In genomic region chr10:80876028-80876427, GRCm38 (mm10) we compare ENCODE assay signal across 10 mouse cellular contexts. TPM values are rescaled to one million over a fixed set of nuclear protein-coding genes. Genes with fewer than 3 reads are reported as not detected.
DNase-seq lines count a peak whose midpoint lies in the region; ATAC-seq lines count a peak whose summit lies in the region.
"Had no signal": no experiment of that assay in that cellular context is flagged by ENCODE, and none has a peak within 500 bp of the region (broad histone marks: within the 10 kb centered on the region; RNA-seq: fewer than 3 reads in every experiment).

No protein-coding gene starts in this region.

- H3K4me1 ChIP-seq in hindbrain, embryonic 14.5 days (replicated peaks; ENCODE audit: control insufficient read depth, insufficient read depth, low read length), result no peaks in the 10 kb centered on the region
- H3K4me1 ChIP-seq in hindbrain, embryonic 12.5 days, result no peaks in the 10 kb centered on the region

- no peaks in the 10 kb centered on the region for H3K27me3 ChIP-seq in hindbrain, embryonic 14.5 days (ENCODE audit: control insufficient read depth, insufficient read depth, low read length)
- H3K27me3 ChIP-seq in hindbrain, embryonic 12.5 days, result no peaks in the 10 kb centered on the region

- 25% methylated on average over 5 of the region's 5 CpGs for WGBS in hindbrain, embryonic 14.5 days
- WGBS in hindbrain, embryonic 12.5 days, result 28% methylated on average over 5 of the region's 5 CpGs

- no peaks in the 10 kb centered on the region for H3K36me3 ChIP-seq in hindbrain, embryonic 14.5 days (replicated peaks; ENCODE audit: control insufficient read depth, insufficient read depth)
- no peaks in the 10 kb centered on the region for H3K36me3 ChIP-seq in hindbrain, embryonic 12.5 days

- H3K9me3 ChIP-seq in hindbrain, embryonic 14.5 days (ENCODE audit: control insufficient read depth, low read length), result no peaks in the 10 kb centered on the region
- H3K9me3 ChIP-seq in hindbrain, embryonic 12.5 days (replicated peaks), result no peaks in the 10 kb centered on the region

- DNase-seq in hindbrain, embryonic 14.5 days (ENCODE audit: low spot score), result peak; percentile 59
- peak; percentile 56 to 68 for DNase-seq in CD8-positive naive resting alpha-beta T cell, adult 2 months (ENCODE audit: low read depth in 2 of 2, low spot score in 2 of 2)
- DNase-seq in adrenal gland, postnatal 36 days, result peak; percentile 63 to 72
- peak; percentile 75 to 80 for DNase-seq in kidney, postnatal 4 days
- DNase-seq in naive thymus-derived CD4-positive, alpha-beta T cell, adult 2 months (ENCODE audit: low read depth), result peak; percentile 83

- no peak overlapping the region for H3K27ac ChIP-seq in hindbrain, embryonic 14.5 days
- H3K27ac ChIP-seq in hindbrain, embryonic 12.5 days, result no peak overlapping the region
- H3K27ac ChIP-seq: macrophage had no signal

- no peak overlapping the region for H3K9ac ChIP-seq in hindbrain, embryonic 14.5 days
- H3K9ac ChIP-seq in hindbrain, embryonic 12.5 days, result no peak overlapping the region

- no peak for ATAC-seq in hindbrain, embryonic 14.5 days (ENCODE audit: low FRiP score)
- no peak for ATAC-seq in hindbrain, embryonic 12.5 days (ENCODE audit: low FRiP score)
- ATAC-seq in erythroid progenitor cell, adult 5-6 weeks (replicated peaks; ENCODE audit: low FRiP score, poor library complexity, severe bottlenecking), result peak; percentile 55; the same call in 1 of the 2 replicates
- ATAC-seq in megakaryocyte-erythroid progenitor cell, adult 5-6 weeks (replicated peaks; ENCODE audit: low FRiP score, low TSS enrichment, poor library complexity, severe bottlenecking), result no peak

- H3K4me3 ChIP-seq in hindbrain, embryonic 14.5 days (replicated peaks; ENCODE audit: low read length), result no peak overlapping the region
- H3K4me3 ChIP-seq in hindbrain, embryonic 12.5 days, result no peak overlapping the region
- H3K4me3 ChIP-seq: erythroblast, embryonic 14.5 days had no signal

- H3K4me2 ChIP-seq in hindbrain, embryonic 14.5 days (replicated peaks), result no peak overlapping the region
- no peak overlapping the region for H3K4me2 ChIP-seq in hindbrain, embryonic 12.5 days (replicated peaks)

RNA-seq across cellular contexts. Expression of gene Tmprss9, which starts 4.4 kb away (rescaled TPM):
- 0.09 and 0.17 TPM in 2 replicates for polyA plus RNA-seq in hindbrain, embryonic 14.5 days (2014; fragmentation: Nextera tagmentation; extraction: Ambion mirVana)
- polyA plus RNA-seq in hindbrain, embryonic 12.5 days (2016; fragmentation: Nextera tagmentation; extraction: Ambion mirVana), result 0.08 TPM in 2 replicates
- not detected for total RNA-seq in adrenal gland, postnatal 36 days (2021)
- total RNA-seq in erythroid progenitor cell, adult 5-6 weeks (2015; ENCODE audit: low replicate concordance), result 0.72 TPM in 1 of 2 replicates, not detected in the other
- total RNA-seq in erythroid progenitor cell, adult 5-6 weeks (2017; ENCODE audit: low replicate concordance), result 0.30 TPM in 1 of 2 replicates, not detected in the other
- total RNA-seq in megakaryocyte-erythroid progenitor cell, adult 5-6 weeks (2014; fragmentation: Nextera tagmentation), result 0.22 TPM in 1 of 2 replicates, not detected in the other
- not detected in 2 replicates for total RNA-seq in megakaryocyte-erythroid progenitor cell, adult 5-6 weeks (2017)
- polyA plus RNA-seq: macrophage had no signal

RNA-seq across cellular contexts. Expression of gene Sppl2b, which starts 21.0 kb away (rescaled TPM):
- polyA plus RNA-seq in hindbrain, embryonic 14.5 days (2014; fragmentation: Nextera tagmentation; extraction: Ambion mirVana), result 69.3 and 70.3 TPM in 2 replicates
- polyA plus RNA-seq in hindbrain, embryonic 12.5 days (2016; fragmentation: Nextera tagmentation; extraction: Ambion mirVana), result 56.6 and 58.8 TPM in 2 replicates
- total RNA-seq in adrenal gland, postnatal 36 days (2021), result 10 to 100 TPM; 28.1 to 30.3 TPM
- total RNA-seq in erythroid progenitor cell, adult 5-6 weeks (2015; ENCODE audit: low replicate concordance), result 262 and 270 TPM in 2 replicates
- 283 and 322 TPM in 2 replicates for total RNA-seq in erythroid progenitor cell, adult 5-6 weeks (2017; ENCODE audit: low replicate concordance)
- 116 and 117 TPM in 2 replicates for total RNA-seq in megakaryocyte-erythroid progenitor cell, adult 5-6 weeks (2014; fragmentation: Nextera tagmentation)
- 45.6 and 65.4 TPM in 2 replicates for total RNA-seq in megakaryocyte-erythroid progenitor cell, adult 5-6 weeks (2017)

RNA-seq across cellular contexts. Expression of gene Lsm7, which starts 21.0 kb away (rescaled TPM):
- polyA plus RNA-seq in hindbrain, embryonic 14.5 days (2014; fragmentation: Nextera tagmentation; extraction: Ambion mirVana), result 241 and 287 TPM in 2 replicates
- polyA plus RNA-seq in hindbrain, embryonic 12.5 days (2016; fragmentation: Nextera tagmentation; extraction: Ambion mirVana), result 214 and 250 TPM in 2 replicates
- total RNA-seq in adrenal gland, postnatal 36 days (2021), result 10 to 100 TPM; 26.6 to 36.8 TPM
- 24.7 and 54.4 TPM in 2 replicates for total RNA-seq in erythroid progenitor cell, adult 5-6 weeks (2015; ENCODE audit: low replicate concordance)
- total RNA-seq in erythroid progenitor cell, adult 5-6 weeks (2017; ENCODE audit: low replicate concordance), result 75.3 and 78.9 TPM in 2 replicates
- 291 and 326 TPM in 2 replicates for total RNA-seq in megakaryocyte-erythroid progenitor cell, adult 5-6 weeks (2014; fragmentation: Nextera tagmentation)
- total RNA-seq in megakaryocyte-erythroid progenitor cell, adult 5-6 weeks (2017), result 401 and 445 TPM in 2 replicates

RNA-seq across cellular contexts. Expression of gene Timm13, which starts 24.7 kb away (rescaled TPM):
- 311 and 351 TPM in 2 replicates for polyA plus RNA-seq in hindbrain, embryonic 14.5 days (2014; fragmentation: Nextera tagmentation; extraction: Ambion mirVana)
- polyA plus RNA-seq in hindbrain, embryonic 12.5 days (2016; fragmentation: Nextera tagmentation; extraction: Ambion mirVana), result 271 and 305 TPM in 2 replicates
- total RNA-seq in adrenal gland, postnatal 36 days (2021), result 100 to 1,000 TPM; 202 to 239 TPM
- 17.6 and 32.1 TPM in 2 replicates for total RNA-seq in erythroid progenitor cell, adult 5-6 weeks (2015; ENCODE audit: low replicate concordance)
- 3.7 and 7.6 TPM in 2 replicates for total RNA-seq in erythroid progenitor cell, adult 5-6 weeks (2017; ENCODE audit: low replicate concordance)
- 206 and 233 TPM in 2 replicates for total RNA-seq in megakaryocyte-erythroid progenitor cell, adult 5-6 weeks (2014; fragmentation: Nextera tagmentation)
- 27.7 and 49.2 TPM in 2 replicates for total RNA-seq in megakaryocyte-erythroid progenitor cell, adult 5-6 weeks (2017)

RNA-seq across cellular contexts. Expression of gene Lingo3, which starts 32.2 kb away (rescaled TPM):
- 9.9 and 14.3 TPM in 2 replicates for polyA plus RNA-seq in hindbrain, embryonic 14.5 days (2014; fragmentation: Nextera tagmentation; extraction: Ambion mirVana)
- polyA plus RNA-seq in hindbrain, embryonic 12.5 days (2016; fragmentation: Nextera tagmentation; extraction: Ambion mirVana), result 0.74 and 0.94 TPM in 2 replicates
- 1 to 10 TPM; 5.8 TPM for total RNA-seq in adrenal gland, postnatal 36 days (2021)
- total RNA-seq in erythroid progenitor cell, adult 5-6 weeks (2015; ENCODE audit: low replicate concordance), result not detected in 2 replicates
- not detected in 2 replicates for total RNA-seq in erythroid progenitor cell, adult 5-6 weeks (2017; ENCODE audit: low replicate concordance)
- 1.6 TPM in 1 of 2 replicates, not detected in the other for total RNA-seq in megakaryocyte-erythroid progenitor cell, adult 5-6 weeks (2014; fragmentation: Nextera tagmentation)
- not detected in 2 replicates for total RNA-seq in megakaryocyte-erythroid progenitor cell, adult 5-6 weeks (2017)
- polyA plus RNA-seq: erythroblast, embryonic 14.5 days; macrophage had no signal
